Mouse (Mus musculus): ENCODE data around the gene Ss18l2.

Ss18l2 gene

DNA sequence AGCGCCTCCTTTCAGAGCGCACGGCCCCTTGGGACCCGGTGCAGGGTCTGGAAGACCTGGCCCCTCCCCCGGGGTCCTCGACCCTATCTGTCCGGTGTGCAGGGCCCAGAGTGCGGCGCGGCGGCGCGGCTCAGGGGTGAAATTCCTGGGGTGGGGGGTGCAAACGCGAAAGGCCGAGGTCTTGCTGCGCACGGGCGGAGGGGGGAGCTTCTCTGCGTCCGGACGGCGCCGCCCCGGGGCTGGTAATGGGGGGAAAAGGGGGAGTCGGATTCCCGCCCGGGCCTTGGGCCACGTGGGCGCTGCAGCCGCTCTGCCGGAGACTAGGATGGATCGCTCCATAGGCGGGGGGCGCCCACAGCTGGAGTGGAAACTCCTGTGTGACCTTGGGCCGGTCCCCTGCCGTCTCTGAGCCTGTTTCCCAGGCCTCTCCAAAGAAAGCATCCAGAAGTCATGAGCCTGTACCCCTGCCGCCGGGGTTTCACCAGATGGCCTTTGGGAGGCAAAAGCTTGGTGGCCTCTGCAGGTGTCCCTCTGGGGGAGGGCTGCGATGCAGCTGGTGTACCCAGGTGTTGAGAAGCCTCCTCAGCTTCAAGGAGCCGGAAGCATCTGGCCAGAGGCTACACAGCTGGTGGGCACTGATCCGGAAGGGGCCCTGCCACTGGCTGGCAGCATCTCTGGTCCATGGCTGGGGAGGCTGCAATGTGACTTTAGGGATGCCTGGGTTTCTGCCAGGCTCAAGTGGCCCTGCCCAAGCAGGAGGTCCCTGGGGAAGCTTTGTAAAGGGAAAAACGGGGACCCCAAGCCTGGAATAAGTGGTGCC, 50.4 kb downstream of the Ss18l2 start:
- peak; percentile 62 for DNase-seq

- no peak for DNase-seq
Observed at GRCm38 (mm10) chr9:121761091-121761665, 51.0 kb downstream of the Ss18l2 start.

- no peak for DNase-seq
Observed at GRCm38 (mm10) chr9:121761787-121762186, 51.7 kb downstream of the Ss18l2 start.

DNA sequence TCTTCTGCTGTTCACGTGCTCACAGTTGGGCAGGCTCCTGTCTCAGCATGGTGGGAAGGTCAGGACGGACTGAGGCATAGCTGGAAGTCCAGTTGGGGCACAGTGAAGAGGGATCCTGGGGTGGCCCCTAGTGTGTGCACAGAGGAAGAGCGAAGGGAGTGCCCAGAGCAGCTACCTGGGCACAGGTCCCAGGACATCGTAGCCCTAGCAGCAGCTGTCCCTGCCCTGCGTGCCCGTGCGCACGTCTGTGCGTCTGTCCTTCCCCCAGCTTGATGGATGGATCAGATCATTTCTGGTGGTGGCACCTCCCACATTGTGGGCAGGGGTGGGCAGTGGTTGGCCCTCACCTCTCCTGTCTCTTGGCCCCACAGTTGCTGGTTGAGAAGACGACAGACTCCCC, 52.1 kb downstream of the Ss18l2 start:
- no peak for DNase-seq

GRCm38 (mm10) chr9:121762761-121763160, 52.6 kb downstream of the Ss18l2 start:
- DNase-seq: no peak

All from right cerebral cortex, postnatal 14 days (tissue).